ENCODE assay signal across 9 mouse cellular contexts in the genomic region with DNA sequence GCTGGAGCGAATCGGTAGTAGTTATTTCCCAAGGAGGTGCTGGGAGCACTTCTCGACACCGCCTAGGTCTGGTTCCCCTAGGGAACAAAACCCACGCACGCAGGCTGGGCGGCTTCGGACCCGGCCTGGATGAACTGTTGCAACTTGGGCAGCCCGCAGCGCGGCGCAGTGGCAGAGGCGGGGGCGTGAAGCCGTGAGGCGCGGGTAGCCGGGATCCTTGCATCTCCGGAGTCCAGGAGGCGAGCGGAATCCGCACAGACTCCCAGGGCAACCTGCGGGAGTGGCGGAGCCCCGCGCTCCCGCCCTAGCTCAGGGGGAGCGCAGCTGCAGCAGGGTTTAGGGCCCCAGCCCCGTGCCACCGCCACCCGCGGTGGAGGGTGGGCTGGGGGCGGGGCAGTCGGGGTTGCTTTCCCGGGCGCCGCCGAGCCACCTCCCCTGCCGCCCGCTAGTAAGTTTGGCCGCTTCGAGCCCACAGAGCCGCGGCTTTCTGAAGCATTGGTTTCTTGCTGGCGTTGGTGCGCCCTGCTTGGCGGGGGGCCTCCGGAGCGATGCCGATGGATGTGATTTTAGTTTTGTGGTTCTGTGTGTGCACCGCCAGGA. TPM values are rescaled to one million over a fixed set of nuclear protein-coding genes. Genes with fewer than 3 reads are reported as not detected.
DNase-seq lines count a peak whose midpoint lies in the region; ATAC-seq and TF ChIP-seq lines count a peak whose summit lies in the region.
"Had no signal": no experiment of that assay in that cellular context is flagged by ENCODE, and none has a peak within 500 bp of the region (broad histone marks: within the 10 kb centered on the region; RNA-seq: fewer than 3 reads in every experiment).

A gene (plus strand): TSS at position 24 of the 600 bp plus-strand sequence.

- intact Hi-C loops in heart, postnatal 36 days (cut with DNase I), result no loop called here
- intact Hi-C loops in left cerebral cortex, postnatal 10 days (cut with DNase I), result loop anchor here (10.0 kb wide), 1 partner anchor 510 kb away; no protein-coding TSS in a partner anchor
- intact Hi-C loops in gastrocnemius, postnatal 36 days (cut with DNase I), result no loop called here

- TF ChIP-seq CTCF in thymus, adult 2 months (IDR thresholded peaks at IDR 0.05; ENCODE audit: borderline replicate concordance, control insufficient read depth, extremely low read depth, insufficient read depth, low read length, poor library complexity), result no peak

- H3K4me3 ChIP-seq in heart, embryonic 10.5 days, result peak within 1 kb of the TSS; percentile 71
- H3K4me3 ChIP-seq in forebrain, embryonic 12.5 days (replicated peaks), result peak within 1 kb of the TSS; percentile 57
- H3K4me3 ChIP-seq in neural tube, embryonic 12.5 days, result peak within 1 kb of the TSS; percentile 54
- H3K4me3 ChIP-seq in thymus, adult 2 months (ENCODE audit: control insufficient read depth, insufficient read depth, low read length), result no peak within 1 kb of the TSS

- WGBS in heart, embryonic 10.5 days, result under 1% methylated on average over 52 of the region's 52 CpGs
- under 1% methylated on average over 49 of the region's 52 CpGs for WGBS in forebrain, embryonic 12.5 days
- under 1% methylated on average over 52 of the region's 52 CpGs for WGBS in neural tube, embryonic 12.5 days
- WGBS in thymus, adult 2 months, result 6% methylated on average over 52 of the region's 52 CpGs

- H3K27me3 ChIP-seq in heart, embryonic 10.5 days (ENCODE audit: insufficient read depth, poor library complexity, severe bottlenecking), result peaks cover 79% of the 10 kb centered on the region
- peaks cover 87% of the 10 kb centered on the region for H3K27me3 ChIP-seq in forebrain, embryonic 12.5 days
- H3K27me3 ChIP-seq in neural tube, embryonic 12.5 days (replicated peaks), result peaks cover 55% of the 10 kb centered on the region
- no peaks in the 10 kb centered on the region; the same call in 1 of the 2 replicates for H3K27me3 ChIP-seq in thymus, adult 2 months (ENCODE audit: control insufficient read depth, insufficient read depth, low read length)

- peak; percentile 73 for ATAC-seq in forebrain, embryonic 12.5 days (ENCODE audit: low FRiP score)
- ATAC-seq in neural tube, embryonic 12.5 days (ENCODE audit: low FRiP score, low read depth), result peak; percentile 59

- peak within 1 kb of the TSS; percentile 61 for H3K9ac ChIP-seq in forebrain, embryonic 12.5 days
- peak within 1 kb of the TSS; percentile 52 for H3K9ac ChIP-seq in neural tube, embryonic 12.5 days

- H3K4me2 ChIP-seq in forebrain, embryonic 12.5 days, result peak within 1 kb of the TSS; percentile 99
- peak within 1 kb of the TSS; percentile 97 for H3K4me2 ChIP-seq in neural tube, embryonic 12.5 days (replicated peaks)

- no peak for DNase-seq in heart, embryonic 10.5 days (ENCODE audit: low spot score)
- DNase-seq in heart, postnatal 36 days, result no peak
- DNase-seq in ES-CJ7 (ENCODE audit: low read depth, low spot score), result peak; percentile 22
- DNase-seq in left cerebral cortex, postnatal 10 days (ENCODE audit: extremely low spot score in 1 of 2, low spot score in 2 of 2), result peak in 1 of 2 experiments; percentile 54
- DNase-seq in thymus, adult 2 months, result no peak
- no peak for DNase-seq in gastrocnemius, postnatal 36 days

- no peak within 1 kb of the TSS for H3K27ac ChIP-seq in heart, embryonic 10.5 days
- H3K27ac ChIP-seq in forebrain, embryonic 12.5 days, result no peak within 1 kb of the TSS
- H3K27ac ChIP-seq in neural tube, embryonic 12.5 days, result no peak within 1 kb of the TSS
- no peak within 1 kb of the TSS for H3K27ac ChIP-seq in thymus, adult 2 months (ENCODE audit: control insufficient read depth, insufficient read depth, low read length)

- H3K4me1 ChIP-seq in heart, embryonic 10.5 days, result peaks cover 17% of the 10 kb centered on the region
- H3K4me1 ChIP-seq in forebrain, embryonic 12.5 days, result peaks cover 18% of the 10 kb centered on the region
- peaks cover 12% of the 10 kb centered on the region for H3K4me1 ChIP-seq in neural tube, embryonic 12.5 days
- no peaks in the 10 kb centered on the region for H3K4me1 ChIP-seq in thymus, adult 2 months (replicated peaks; ENCODE audit: control insufficient read depth, insufficient read depth, low read length)

- no peaks in the 10 kb centered on the region for H3K9me3 ChIP-seq in heart, embryonic 10.5 days
- H3K9me3 ChIP-seq in forebrain, embryonic 12.5 days, result no peaks in the 10 kb centered on the region
- H3K9me3 ChIP-seq in neural tube, embryonic 12.5 days, result no peaks in the 10 kb centered on the region

- no peaks in the 10 kb centered on the region for H3K36me3 ChIP-seq in heart, embryonic 10.5 days
- H3K36me3 ChIP-seq in forebrain, embryonic 12.5 days (replicated peaks), result no peaks in the 10 kb centered on the region
- no peaks in the 10 kb centered on the region for H3K36me3 ChIP-seq in neural tube, embryonic 12.5 days
- no peaks in the 10 kb centered on the region for H3K36me3 ChIP-seq in thymus, adult 2 months (ENCODE audit: control insufficient read depth, insufficient read depth, low read length)

- TF ChIP-seq POLR2A in thymus, adult 2 months (IDR thresholded peaks at IDR 0.05; ENCODE audit: control insufficient read depth, extremely low read depth, insufficient read depth, low read length, poor library complexity), result no peak

RNA-seq across cellular contexts. Expression of the gene that starts here (rescaled TPM):
- 0.62 and 2.4 TPM in 2 replicates for polyA plus RNA-seq in heart, embryonic 10.5 days (2016; fragmentation: Nextera tagmentation; extraction: Ambion mirVana)
- not detected for total RNA-seq in heart, postnatal 36 days (2021)
- 2.1 and 2.2 TPM in 2 replicates for polyA plus RNA-seq in forebrain, embryonic 12.5 days (2016; fragmentation: Nextera tagmentation; extraction: Ambion mirVana)
- total RNA-seq in left cerebral cortex, postnatal 10 days (2021), result 10 to 100 TPM; 50.2 to 50.6 TPM
- polyA plus RNA-seq in neural tube, embryonic 12.5 days (2016; fragmentation: Nextera tagmentation; extraction: Ambion mirVana), result 10.3 and 10.7 TPM in 2 replicates
- polyA plus RNA-seq in thymus, adult 2 months (2012; rRNA removed), result 0.04 and 0.07 TPM in 2 replicates
- total RNA-seq in gastrocnemius, postnatal 36 days (2021), result not detected
- total RNA-seq: CH12.LX had no signal

Comparison
In these comparisons a context has a peak if more than half of its experiments do, and no peak if none do; other contexts are left out.
1. RNA of the gene that starts here (total RNA-seq): 50.2 to 50.6 TPM in left cerebral cortex, postnatal 10 days; not detected in gastrocnemius, postnatal 36 days and not detected in heart, postnatal 36 days; every median in the first group is over 10 times any median in the second.